Mouse (Mus musculus) liver, adult 2 months (tissue): ENCODE measurements around the gene Wdr46.
"Not testable (repeated sequence)": the region's sequence is repeated elsewhere in the genome, so short reads cannot be mapped to it uniquely, and the experiment has no call there.

Source experiments
- CTCF ChIP-seq: fragments of 200-500 bp; IDR thresholded peaks from 2 replicates; pipeline ENCODE4 v1.5.1; 2011; ENCODE audit warnings: low read depth, low read length, control low read depth
- POLR2A ChIP-seq: fragments of 200-500 bp; IDR thresholded peaks from 2 replicates; pipeline ENCODE4 v1.6.1; 2011; ENCODE audit warnings: low read length, control low read depth; ENCODE audit not compliant: insufficient read depth; ENCODE audit errors: extremely low read depth

GRCm38 (mm10) chr17:33952015-33952414, 11.6 kb downstream of the Wdr46 start:
- TF ChIP-seq CTCF, POLR2A: not testable (repeated sequence)
